Mouse (Mus musculus): Measurements from ENCODE around the gene Uvrag. TPM values are rescaled to one million over a fixed set of nuclear protein-coding genes. Genes with fewer than 3 reads are reported as not detected.

Gene Uvrag
- total and polyA plus RNA-seq, 3 experiments, result 15.0 to 19.5 TPM; not detected in 1

DNA sequence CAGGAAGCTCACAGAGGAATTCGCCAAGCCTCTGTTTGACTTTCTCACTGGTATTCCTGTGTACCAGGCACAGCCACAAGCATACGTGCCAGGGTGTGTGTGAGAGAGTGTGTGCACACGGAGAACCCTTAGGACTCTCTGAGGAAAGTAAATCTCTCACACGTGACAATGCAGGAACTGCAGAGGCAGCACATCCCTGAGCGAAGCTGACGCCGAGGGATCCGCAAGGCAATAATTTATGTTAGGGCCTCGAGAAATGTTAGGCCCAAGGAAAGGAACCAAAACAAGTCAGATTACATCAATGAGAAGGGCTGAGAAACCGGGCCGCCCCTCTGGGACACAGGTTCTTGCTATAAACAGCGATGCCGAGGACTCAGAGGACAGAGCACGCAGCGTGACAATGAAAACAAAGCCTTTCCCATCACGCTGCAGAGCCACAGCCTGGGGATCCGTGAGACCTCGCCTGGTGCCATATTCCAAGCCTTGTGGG, 216.5 kb downstream of the Uvrag start:
- Histone ChIP-seq H3K4me3 (ENCODE audit: control insufficient read depth in 1 of 2, insufficient read depth in 1 of 2, low read depth in 2 of 2, low read length in 2 of 2) (no peak overlapping the region), H3K9ac (ENCODE audit: control insufficient read depth, low read depth, low read length, poor library complexity, severe bottlenecking) (no peak overlapping the region), H3K4me1 (ENCODE audit: control insufficient read depth in 1 of 2, insufficient read depth in 2 of 2, low read length in 2 of 2) (no peaks in the 10 kb centered on the region), H3K9me3 (replicated peaks; ENCODE audit: insufficient read depth, low read length) (no peaks in the 10 kb centered on the region), H3K36me3 (ENCODE audit: control insufficient read depth in 1 of 2, insufficient read depth in 2 of 2, low read length in 2 of 2) (no peaks in the 10 kb centered on the region; a peak in 1 of 4 replicates), H3K79me2 (ENCODE audit: control insufficient read depth, insufficient read depth, low read length, poor library complexity) (no peaks in the 10 kb centered on the region), H3K27me3 (ENCODE audit: control insufficient read depth in 1 of 2, insufficient read depth in 2 of 2, low read length in 2 of 2) (no peaks in the 10 kb centered on the region), H3K27ac (ENCODE audit: control insufficient read depth, low read depth, low read length) (no peak overlapping the region)
- DNase-seq (ENCODE audit: low read depth, low spot score), result no peak
- TF ChIP-seq MEF2A (IDR thresholded peaks at IDR 0.05; ENCODE audit: extremely low read depth, insufficient replicate concordance, low read depth, low read length, poor library complexity, severe bottlenecking) (no peak), ZMIZ1 (IDR thresholded peaks at IDR 0.05; ENCODE audit: low read depth, low read length) (no peak), TCF12 (IDR thresholded peaks at IDR 0.05; ENCODE audit: low read depth, low read length) (no peak), ZC3H11A (IDR thresholded peaks at IDR 0.05; ENCODE audit: low read depth, low read length) (no peak), CHD1 (IDR thresholded peaks at IDR 0.05; ENCODE audit: low read depth, low read length) (no peak), MYC (IDR thresholded peaks at IDR 0.05; ENCODE audit: low read depth, low read length) (no peak)

DNA sequence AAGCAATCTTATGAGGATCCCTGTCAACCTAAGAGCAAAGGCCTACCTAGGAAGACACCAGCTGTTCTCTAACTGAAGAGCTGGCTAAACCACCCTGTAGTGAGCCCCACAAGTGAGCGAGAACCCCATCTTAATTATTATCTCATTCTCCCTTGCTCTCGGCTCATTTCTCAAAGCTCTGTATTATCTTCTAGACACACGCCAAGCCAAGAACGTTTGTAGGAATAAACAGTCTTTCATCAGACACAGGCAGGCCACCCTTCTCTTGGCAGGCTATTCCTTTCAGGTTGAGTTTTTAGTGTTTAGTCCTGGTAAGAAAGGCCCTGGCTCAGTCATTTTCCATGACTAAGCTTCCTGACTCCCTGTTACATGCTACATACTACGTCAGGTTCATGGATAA, 218.0 kb downstream of the Uvrag start:
- Histone ChIP-seq H3K4me1 (ENCODE audit: control insufficient read depth in 1 of 2, insufficient read depth in 2 of 2, low read length in 2 of 2) (no peaks in the 10 kb centered on the region), H3K36me3 (ENCODE audit: control insufficient read depth in 1 of 2, insufficient read depth in 2 of 2, low read length in 2 of 2) (no peaks in the 10 kb centered on the region; a peak in 1 of 4 replicates), H3K9me3 (replicated peaks; ENCODE audit: insufficient read depth, low read length) (no peaks in the 10 kb centered on the region), H3K9ac (ENCODE audit: control insufficient read depth, low read depth, low read length, poor library complexity, severe bottlenecking) (no peak overlapping the region), H3K4me3 (ENCODE audit: control insufficient read depth in 1 of 2, insufficient read depth in 1 of 2, low read depth in 2 of 2, low read length in 2 of 2) (no peak overlapping the region), H3K27ac (ENCODE audit: control insufficient read depth, low read depth, low read length) (no peak overlapping the region), H3K79me2 (ENCODE audit: control insufficient read depth, insufficient read depth, low read length, poor library complexity) (no peaks in the 10 kb centered on the region), H3K27me3 (ENCODE audit: control insufficient read depth in 1 of 2, insufficient read depth in 2 of 2, low read length in 2 of 2) (no peaks in the 10 kb centered on the region)
- TF ChIP-seq ETS1 (IDR thresholded peaks at IDR 0.05; ENCODE audit: low read depth, low read length) (no peak), CHD2 (IDR thresholded peaks at IDR 0.05; ENCODE audit: low read length) (no peak), RCOR1 (IDR thresholded peaks at IDR 0.05; ENCODE audit: low read depth, low read length) (no peak), MEF2A (IDR thresholded peaks at IDR 0.05; ENCODE audit: extremely low read depth, insufficient replicate concordance, low read depth, low read length, poor library complexity, severe bottlenecking) (no peak), POLR2AphosphoS5 (IDR thresholded peaks at IDR 0.05; ENCODE audit: borderline replicate concordance, low read depth, low read length) (no peak), SIN3A (IDR thresholded peaks at IDR 0.05; ENCODE audit: low read length) (no peak)
- DNase-seq (ENCODE audit: low read depth, low spot score), result no peak

DNA sequence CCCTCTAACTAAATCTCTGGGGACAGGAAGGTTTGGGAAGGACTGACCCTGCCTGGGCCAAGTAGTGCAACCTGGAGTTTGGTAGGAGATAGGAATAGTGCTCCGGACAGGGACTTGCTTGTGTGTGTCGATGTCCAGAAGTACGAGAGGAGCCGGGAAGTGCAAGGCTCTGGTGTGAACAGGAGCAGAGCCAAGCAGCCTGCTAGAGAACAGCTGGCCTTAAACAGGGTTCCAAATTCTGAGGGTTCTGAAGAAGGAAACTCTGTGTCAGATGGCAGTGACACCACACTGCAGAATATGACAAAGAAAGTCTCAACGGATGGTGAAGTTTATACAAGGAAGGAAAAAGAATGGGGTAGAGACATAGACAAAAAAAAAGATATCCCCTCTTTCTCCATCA, 223.5 kb downstream of the Uvrag start:
- Histone ChIP-seq H3K4me1 (ENCODE audit: control insufficient read depth in 1 of 2, insufficient read depth in 2 of 2, low read length in 2 of 2) (no peaks in the 10 kb centered on the region), H3K27ac (ENCODE audit: control insufficient read depth, low read depth, low read length) (no peak overlapping the region), H3K4me3 (ENCODE audit: control insufficient read depth in 1 of 2, insufficient read depth in 1 of 2, low read depth in 2 of 2, low read length in 2 of 2) (no peak overlapping the region), H3K36me3 (ENCODE audit: control insufficient read depth in 1 of 2, insufficient read depth in 2 of 2, low read length in 2 of 2) (no peaks in the 10 kb centered on the region), H3K79me2 (ENCODE audit: control insufficient read depth, insufficient read depth, low read length, poor library complexity) (no peaks in the 10 kb centered on the region), H3K9ac (ENCODE audit: control insufficient read depth, low read depth, low read length, poor library complexity, severe bottlenecking) (no peak overlapping the region), H3K9me3 (replicated peaks; ENCODE audit: insufficient read depth, low read length) (no peaks in the 10 kb centered on the region), H3K27me3 (ENCODE audit: control insufficient read depth in 1 of 2, insufficient read depth in 2 of 2, low read length in 2 of 2) (no peaks in the 10 kb centered on the region)
- DNase-seq (ENCODE audit: low read depth, low spot score), result no peak
- TF ChIP-seq HCFC1 (IDR thresholded peaks at IDR 0.05; ENCODE audit: low read depth, low read length), result no peak
